Mouse (Mus musculus) liver, adult 10 weeks (tissue): Measurements from ENCODE around the gene Shisal2b. TPM values are rescaled to one million over a fixed set of nuclear protein-coding genes. Genes with fewer than 3 reads are reported as not detected.

Experiments used
- polyA plus RNA-seq: library from polyadenylated mRNA; stranded (reverse); fragments of 350-450 nt; fragmentation: Illumina TruSeq; extraction: RNeasy Lipid Tissue Mini Kit (QIAGEN cat#74804); gene quantifications from one replicate; pipeline ENCODE4 v1.2.3, GENCODE M21; 2014; ENCODE audit warnings: low read depth, low replicate concordance

The Shisal2b gene
- not detected for polyA plus RNA-seq

DNA sequence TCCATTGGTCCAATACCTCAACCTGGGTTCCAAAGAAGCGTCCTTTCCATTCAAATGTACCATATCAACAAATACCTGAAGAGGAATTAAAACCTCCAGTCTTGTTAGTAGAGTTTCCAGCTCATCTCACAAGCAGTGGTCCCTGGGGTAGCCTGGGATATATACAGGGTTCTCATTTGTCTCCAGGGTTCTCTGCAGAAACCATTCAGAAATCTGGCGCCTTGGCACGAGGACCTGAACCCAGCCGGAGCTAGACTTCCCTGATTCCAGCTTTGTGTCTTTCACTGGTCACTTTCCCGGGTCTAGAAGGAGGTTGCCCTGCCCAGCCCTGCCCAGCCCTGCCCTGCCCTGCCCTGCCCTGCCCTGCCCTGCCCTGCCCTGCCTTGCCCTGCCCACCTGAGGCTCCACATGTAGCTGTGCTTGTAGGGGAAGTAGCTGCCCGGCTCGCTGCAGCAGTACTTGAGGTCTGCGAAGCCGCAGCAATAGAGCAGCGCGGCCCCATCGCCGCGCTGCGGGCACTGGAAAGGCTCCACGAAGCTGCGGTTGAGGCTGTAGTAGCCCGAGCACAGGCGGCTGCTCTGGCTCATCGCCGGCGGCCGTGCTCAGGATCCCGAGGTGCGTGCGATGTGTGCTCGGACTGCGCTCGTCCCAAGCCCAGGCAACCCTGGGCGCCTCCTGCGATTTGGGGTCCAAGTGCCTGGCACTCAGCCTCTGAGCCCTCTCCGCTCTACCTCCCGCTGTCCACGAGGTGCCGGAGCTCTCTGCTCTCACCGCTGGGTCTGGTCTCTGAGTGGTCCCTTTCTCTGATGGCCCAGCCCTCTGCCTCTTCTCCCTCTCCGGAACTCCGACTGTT, at the start of gene Shisal2b:
TSS of gene Shisal2b (minus strand) at position 767 of the 853 bp plus-strand sequence.

GRCm38 (mm10) chr13:104816635-104817571, 46.8 kb downstream of the Shisal2b start, which contains the start of gene Cwc27:
Gene Cwc27, minus strand, starts transcription at chr13:104817142.

Other genes with a start within 250 kb of the Shisal2b start
- gene Srek1ip1, start 71.4 kb downstream of the Shisal2b start, polyA plus RNA-seq: 33.5 TPM
- gene Cwc27, start 46.8 kb downstream of the Shisal2b start, polyA plus RNA-seq: 11.9 TPM
- 0.95 TPM for gene Rgs7bp, start 191.0 kb upstream of the Shisal2b start, polyA plus RNA-seq
- gene 4933425L06Rik, start 218.2 kb upstream of the Shisal2b start, polyA plus RNA-seq: not detected